Mouse (Mus musculus) adipose tissue, adult 10 weeks (tissue): ENCODE results near the gene Cd300a. TPM values are rescaled to one million over a fixed set of nuclear protein-coding genes. Genes with fewer than 3 reads are reported as not detected.

Experiments used
- polyA plus RNA-seq: library from polyadenylated mRNA; stranded (reverse); fragments of 350-450 nt; fragmentation: Illumina TruSeq; extraction: RNeasy Lipid Tissue Mini Kit (QIAGEN cat#74804); gene quantifications from one replicate; pipeline ENCODE4 v1.2.3, GENCODE M21; 2014; ENCODE audit warnings: low read depth, low replicate concordance

Gene Cd300a
- 8.6 TPM for polyA plus RNA-seq

DNA sequence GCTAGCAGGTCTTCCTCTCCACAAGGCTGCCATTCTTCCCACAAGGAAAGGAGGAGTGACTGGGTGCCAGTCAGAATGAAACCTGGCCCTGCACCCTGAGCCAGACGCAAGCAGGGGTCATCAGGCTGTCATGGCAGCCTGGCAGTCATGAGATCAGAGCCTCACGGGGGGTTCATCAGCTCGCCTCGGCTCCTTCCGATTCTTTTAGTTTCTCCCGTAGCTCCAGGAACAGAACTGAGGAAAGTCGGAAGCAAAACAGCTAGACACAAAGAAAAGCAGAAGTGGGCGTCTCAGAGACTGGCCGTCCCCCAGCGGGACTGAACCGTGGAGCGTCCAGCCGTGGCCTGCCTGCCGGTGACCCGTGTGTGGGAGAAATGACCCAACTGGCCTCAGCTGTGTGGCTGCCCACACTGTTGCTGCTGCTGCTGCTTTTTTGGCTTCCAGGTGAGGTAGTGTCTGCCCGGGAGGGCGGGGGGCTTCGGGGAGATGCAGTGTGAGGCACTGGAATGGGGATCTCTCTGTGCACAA, at the start of gene Cd300a:
TSS of gene Cd300a (plus strand) at position 51 of the 528 bp plus-strand sequence.

DNA sequence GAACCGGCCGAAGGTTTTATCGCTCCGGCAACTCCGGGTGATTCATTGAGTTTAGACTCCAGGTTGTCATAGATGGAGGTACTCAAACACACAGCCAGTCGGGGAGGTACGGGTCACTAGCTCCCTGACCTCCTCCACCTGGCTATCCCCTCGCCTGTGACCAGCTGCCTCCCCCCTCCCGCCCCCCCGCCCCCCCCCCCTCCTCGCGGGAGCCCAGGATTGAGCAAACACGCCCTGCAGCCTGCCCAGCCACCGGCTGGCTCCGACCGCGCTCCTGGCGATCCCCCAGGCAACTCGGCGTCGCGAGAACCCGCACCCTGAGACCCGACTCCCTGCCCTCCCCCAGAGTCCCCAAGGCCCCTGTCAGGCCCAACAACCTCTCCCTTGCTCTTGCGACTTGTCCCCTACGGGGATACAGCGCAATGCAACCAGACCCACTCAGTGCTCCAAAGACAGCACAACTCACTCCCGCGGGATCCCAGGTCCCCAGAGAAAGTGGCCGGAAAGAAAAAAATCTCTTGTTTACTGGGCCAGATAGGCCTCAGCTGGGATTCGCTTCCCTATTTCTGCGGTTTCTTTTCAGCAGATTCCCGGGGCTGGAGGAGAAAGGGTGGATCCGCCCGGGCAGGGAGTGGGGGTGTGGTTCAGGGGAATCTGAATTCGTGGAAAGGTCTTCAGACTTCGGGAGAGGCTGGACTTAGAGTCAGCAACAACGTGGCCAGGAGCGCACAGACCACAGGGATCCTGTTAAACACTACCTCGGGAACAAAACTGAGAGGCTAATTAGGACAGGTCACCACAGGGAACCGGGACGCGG, 39.2 kb upstream of the Cd300a start, which contains the start of gene Gprc5c:
TSS of gene Gprc5c (plus strand) at position 701 of the 817 bp plus-strand sequence.

GRCm38 (mm10) chr11:114934144-114934543, 44.3 kb downstream of the Cd300a start, which contains the start of gene Cd300lb:
Gene Cd300lb (minus strand): TSS chr11:114934386.

Other genes starting within 250 kb of the Cd300a start
- 1,374 TPM for gene Rpl38, start 221.5 kb upstream of the Cd300a start, polyA plus RNA-seq
- gene Ttyh2, start 214.6 kb upstream of the Cd300a start, polyA plus RNA-seq, result 14.8 TPM
- 2.7 TPM for gene Dnaic2, start 162.6 kb upstream of the Cd300a start, polyA plus RNA-seq
- 2.4 TPM for gene Kif19a, start 124.7 kb upstream of the Cd300a start, polyA plus RNA-seq
- 2.4 TPM for gene Btbd17, start 94.1 kb upstream of the Cd300a start, polyA plus RNA-seq
- gene Gpr142, start 91.1 kb upstream of the Cd300a start, polyA plus RNA-seq, result 0.29 TPM
- 71.0 TPM for gene Gprc5c, start 38.9 kb upstream of the Cd300a start, polyA plus RNA-seq
- gene Cd300lb, start 44.3 kb downstream of the Cd300a start, polyA plus RNA-seq, result 5.1 TPM
- not detected for gene Cd300c, start 79.1 kb downstream of the Cd300a start, polyA plus RNA-seq
- 5.6 TPM for gene Cd300ld, start 99.9 kb downstream of the Cd300a start, polyA plus RNA-seq
- 6.4 TPM for gene Cd300c2, start 111.8 kb downstream of the Cd300a start, polyA plus RNA-seq
- gene Cd300ld2, start 126.2 kb downstream of the Cd300a start, polyA plus RNA-seq, result not detected
- gene Cd300ld4, start 137.0 kb downstream of the Cd300a start, polyA plus RNA-seq, result 5.1 TPM
- 7.2 TPM for gene Cd300ld5, start 147.7 kb downstream of the Cd300a start, polyA plus RNA-seq
- gene Cd300ld3, start 158.4 kb downstream of the Cd300a start, polyA plus RNA-seq, result 17.1 TPM
- not detected for gene Cd300e, start 172.1 kb downstream of the Cd300a start, polyA plus RNA-seq
- 0.61 TPM for gene Rab37, start 201.4 kb downstream of the Cd300a start, polyA plus RNA-seq
- 0.52 TPM for gene Cd300lf, start 244.0 kb downstream of the Cd300a start, polyA plus RNA-seq